Mouse (Mus musculus): ENCODE measurements around the gene Nup85.

GRCm38 (mm10) chr11:115521080-115521479 is 43.2 kb upstream of the Nup85 start:
- TF ChIP-seq HCFC1 (IDR thresholded peaks at IDR 0.05; ENCODE audit: borderline replicate concordance, insufficient read depth, low read length) (no peak), MAFK (IDR thresholded peaks at IDR 0.05; ENCODE audit: insufficient read depth, low read depth, low read length) (no peak), ZNF384 (IDR thresholded peaks at IDR 0.05; ENCODE audit: low read depth, low read length) (no peak), CHD2 (IDR thresholded peaks at IDR 0.05; ENCODE audit: low read depth, low read length) (no peak), ZC3H11A (IDR thresholded peaks at IDR 0.05; ENCODE audit: borderline replicate concordance, low read depth, low read length) (no peak)
